Mouse (Mus musculus): ENCODE data around the gene Cnot9. TPM values are rescaled to one million over a fixed set of nuclear protein-coding genes. Genes with fewer than 3 reads are reported as not detected.

Cnot9 gene
- total and polyA plus RNA-seq, 3 experiments = 10.1 to 26.7 (median 24.0) TPM

Other genes with a start within 250 kb of the Cnot9 start
- gene Gpbar1, start 227.5 kb upstream of the Cnot9 start, total RNA-seq (2021) = not detected
- gene Gpbar1, start 227.5 kb upstream of the Cnot9 start, polyA plus RNA-seq (2012; rRNA removed) = 0.43 TPM in 1 of 2 replicates, not detected in the other
- 100 to 1,000 TPM; 144 to 177 TPM for gene Aamp, start 221.3 kb upstream of the Cnot9 start, total RNA-seq (2021)
- 180 and 188 TPM in 2 replicates for gene Aamp, start 221.3 kb upstream of the Cnot9 start, polyA plus RNA-seq (2012; rRNA removed)
- gene Pnkd, start 221.1 kb upstream of the Cnot9 start, total RNA-seq (2021) = 10 to 100 TPM; 61.1 to 85.1 TPM
- gene Pnkd, start 221.1 kb upstream of the Cnot9 start, polyA plus RNA-seq (2012; rRNA removed) = 92.9 and 106 TPM in 2 replicates
- 100 to 1,000 TPM in 1 of 2 experiments, 10 to 100 TPM in 1; 98.3 to 115 TPM for gene Tmbim1, start 200.4 kb upstream of the Cnot9 start, total RNA-seq (2021)
- 834 and 852 TPM in 2 replicates for gene Tmbim1, start 200.4 kb upstream of the Cnot9 start, polyA plus RNA-seq (2012; rRNA removed)
- gene Catip, start 143.9 kb upstream of the Cnot9 start, total RNA-seq (2021) = under 1 TPM; 0.29 to 0.69 TPM
- 0.24 and 0.51 TPM in 2 replicates for gene Catip, start 143.9 kb upstream of the Cnot9 start, polyA plus RNA-seq (2012; rRNA removed)
- gene Slc11a1, start 130.9 kb upstream of the Cnot9 start, total RNA-seq (2021) = 10 to 100 TPM; 13.1 to 16.3 TPM
- 39.4 and 50.7 TPM in 2 replicates for gene Slc11a1, start 130.9 kb upstream of the Cnot9 start, polyA plus RNA-seq (2012; rRNA removed)
- gene Ctdsp1, start 114.5 kb upstream of the Cnot9 start, total RNA-seq (2021) = 100 to 1,000 TPM; 169 to 172 TPM
- gene Ctdsp1, start 114.5 kb upstream of the Cnot9 start, polyA plus RNA-seq (2012; rRNA removed) = 195 and 226 TPM in 2 replicates
- gene Vil1, start 96.7 kb upstream of the Cnot9 start, total RNA-seq (2021) = 1 to 10 TPM in 1 of 2 experiments, under 1 TPM in 1; 0.95 to 1.1 TPM
- gene Vil1, start 96.7 kb upstream of the Cnot9 start, polyA plus RNA-seq (2012; rRNA removed) = 0.13 and 0.20 TPM in 2 replicates
- under 1 TPM; 0.37 to 0.79 TPM for gene Plcd4, start 36.8 kb downstream of the Cnot9 start, total RNA-seq (2021)
- gene Plcd4, start 36.8 kb downstream of the Cnot9 start, polyA plus RNA-seq (2012; rRNA removed) = 0.07 and 0.11 TPM in 2 replicates
- 10 to 100 TPM; 13.3 to 15.0 TPM for gene Usp37, start 38.2 kb downstream of the Cnot9 start, total RNA-seq (2021)
- 2.5 and 4.3 TPM in 2 replicates for gene Usp37, start 38.2 kb downstream of the Cnot9 start, polyA plus RNA-seq (2012; rRNA removed)
- 10 to 100 TPM; 13.5 to 16.3 TPM for gene Zfp142, start 82.2 kb downstream of the Cnot9 start, total RNA-seq (2021)
- gene Zfp142, start 82.2 kb downstream of the Cnot9 start, polyA plus RNA-seq (2012; rRNA removed) = 13.2 and 14.6 TPM in 2 replicates
- 10 to 100 TPM; 31.4 to 32.1 TPM for gene Bcs1l, start 82.2 kb downstream of the Cnot9 start, total RNA-seq (2021)
- 13.2 and 16.7 TPM in 2 replicates for gene Bcs1l, start 82.2 kb downstream of the Cnot9 start, polyA plus RNA-seq (2012; rRNA removed)
- 10 to 100 TPM; 49.8 to 70.2 TPM for gene Rnf25, start 95.3 kb downstream of the Cnot9 start, total RNA-seq (2021)
- gene Rnf25, start 95.3 kb downstream of the Cnot9 start, polyA plus RNA-seq (2012; rRNA removed) = 28.3 and 29.5 TPM in 2 replicates
- 1 to 10 TPM; 3.9 to 4.3 TPM for gene Stk36, start 95.4 kb downstream of the Cnot9 start, total RNA-seq (2021)
- 7.4 and 10.0 TPM in 2 replicates for gene Stk36, start 95.4 kb downstream of the Cnot9 start, polyA plus RNA-seq (2012; rRNA removed)
- gene Ttll4, start 155.7 kb downstream of the Cnot9 start, total RNA-seq (2021) = 10 to 100 TPM; 13.1 to 21.9 TPM
- gene Ttll4, start 155.7 kb downstream of the Cnot9 start, polyA plus RNA-seq (2012; rRNA removed) = 12.9 and 14.0 TPM in 2 replicates
- 10 to 100 TPM; 13.1 to 16.8 TPM for gene Cyp27a1, start 207.5 kb downstream of the Cnot9 start, total RNA-seq (2021)
- gene Cyp27a1, start 207.5 kb downstream of the Cnot9 start, polyA plus RNA-seq (2012; rRNA removed) = 8.7 and 9.5 TPM in 2 replicates
- under 1 TPM in 1 of 2 experiments, not detected in 1; 0.17 TPM for gene Prkag3, start 243.2 kb downstream of the Cnot9 start, total RNA-seq (2021)
- 0.20 and 0.26 TPM in 2 replicates for gene Prkag3, start 243.2 kb downstream of the Cnot9 start, polyA plus RNA-seq (2012; rRNA removed)

All from adrenal gland, adult 2 months (tissue).